In the genomic region with DNA sequence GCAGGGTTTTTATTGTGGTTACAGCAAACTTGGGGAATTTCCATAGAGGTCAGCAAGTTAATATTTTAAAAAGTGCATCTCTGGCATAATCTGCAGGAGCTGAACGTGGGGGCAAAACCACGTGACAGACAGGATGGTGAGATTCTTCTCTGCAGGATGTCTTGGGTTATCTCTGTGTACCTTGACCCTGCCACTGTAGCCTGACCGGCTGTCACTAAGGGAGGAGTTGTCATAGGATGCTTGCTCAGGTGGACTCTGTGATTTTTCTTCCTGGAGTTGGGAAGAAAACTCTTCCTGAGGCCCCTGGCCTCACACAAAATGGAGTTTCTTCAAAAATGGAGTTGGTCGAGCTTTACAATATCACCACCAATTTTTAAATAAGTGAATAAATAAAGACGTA, we compare ENCODE assay signal across 26 mouse cellular contexts. TPM values are rescaled to one million over a fixed set of nuclear protein-coding genes. Genes with fewer than 3 reads are reported as not detected.
DNase-seq lines count a peak whose midpoint lies in the region; ATAC-seq and TF ChIP-seq lines count a peak whose summit lies in the region.
"Had no signal": no experiment of that assay in that cellular context is flagged by ENCODE, and none has a peak within 500 bp of the region (broad histone marks: within the 10 kb centered on the region; RNA-seq: fewer than 3 reads in every experiment).

No protein-coding gene starts in this region.

- H3K4me1 ChIP-seq in intestine, embryonic 15.5 days (replicated peaks): 0 out of 2 replicates have a peak, but pooled peaks cover 3% of the 10 kb centered on the region
- no peaks in the 10 kb centered on the region for H3K4me1 ChIP-seq in intestine, postnatal 0 days (replicated peaks; ENCODE audit: control insufficient read depth, insufficient read depth, low read length)
- H3K4me1 ChIP-seq in kidney, embryonic 16.5 days (ENCODE audit: insufficient read depth, low read length): no peaks in the 10 kb centered on the region
- H3K4me1 ChIP-seq: embryonic facial prominence, embryonic 15.5 days; forebrain, embryonic 12.5 days had no signal

- no peaks in the 10 kb centered on the region for H3K9me3 ChIP-seq in intestine, embryonic 15.5 days
- no peaks in the 10 kb centered on the region for H3K9me3 ChIP-seq in intestine, postnatal 0 days (ENCODE audit: control insufficient read depth)
- no peaks in the 10 kb centered on the region for H3K9me3 ChIP-seq in kidney, embryonic 16.5 days (ENCODE audit: low read length)
- H3K9me3 ChIP-seq: embryonic facial prominence, embryonic 13.5 days; embryonic facial prominence, embryonic 15.5 days; forebrain, embryonic 10.5 days; forebrain, embryonic 12.5 days; G1E had no signal

- no peak overlapping the region for H3K4me2 ChIP-seq in intestine, embryonic 15.5 days (replicated peaks)
- no peak overlapping the region for H3K4me2 ChIP-seq in intestine, postnatal 0 days (replicated peaks; ENCODE audit: low read depth)
- no peak overlapping the region for H3K4me2 ChIP-seq in kidney, embryonic 16.5 days (replicated peaks; ENCODE audit: low read depth, low read length)
- H3K4me2 ChIP-seq: embryonic facial prominence, embryonic 13.5 days; embryonic facial prominence, embryonic 15.5 days; forebrain, embryonic 12.5 days had no signal

- H3K4me3 ChIP-seq in intestine, embryonic 15.5 days (replicated peaks): no peak overlapping the region
- H3K4me3 ChIP-seq in intestine, postnatal 0 days (ENCODE audit: low read depth, low read length): no peak overlapping the region
- H3K4me3 ChIP-seq in kidney, embryonic 16.5 days (ENCODE audit: low read length): no peak overlapping the region
- H3K4me3 ChIP-seq: embryonic facial prominence, embryonic 13.5 days; embryonic facial prominence, embryonic 15.5 days; erythroblast, embryonic 14.5 days; forebrain, embryonic 10.5 days; forebrain, embryonic 12.5 days had no signal

- H3K27me3 ChIP-seq in intestine, embryonic 15.5 days (replicated peaks): no peaks in the 10 kb centered on the region
- no peaks in the 10 kb centered on the region for H3K27me3 ChIP-seq in intestine, postnatal 0 days (replicated peaks; ENCODE audit: control insufficient read depth, insufficient read depth, low read length)
- 0 out of 2 replicates have a peak, but pooled peaks cover 2% of the 10 kb centered on the region for H3K27me3 ChIP-seq in kidney, embryonic 16.5 days (ENCODE audit: insufficient read depth, low read length)
- H3K27me3 ChIP-seq: CH12.LX; embryonic facial prominence, embryonic 13.5 days; embryonic facial prominence, embryonic 15.5 days; forebrain, embryonic 12.5 days had no signal

- no peak for DNase-seq in adrenal gland, adult 2 months
- no peak for DNase-seq in spleen, adult 12 weeks (ENCODE audit: low spot score)
- DNase-seq: adrenal gland, postnatal 10 days; adrenal gland, postnatal 25 days; cerebellum, adult 11 months; cerebellum, adult 18-20 months; cerebellum, adult 8-10 months; cerebellum, adult 9-11 months; cerebellum, postnatal 14 days; cerebellum, postnatal 36 days; embryo, embryonic 11 days had no signal

- no peak overlapping the region for H3K27ac ChIP-seq in intestine, embryonic 15.5 days
- no peak overlapping the region for H3K27ac ChIP-seq in intestine, postnatal 0 days (ENCODE audit: low read depth, low read length)
- H3K27ac ChIP-seq in kidney, embryonic 16.5 days (ENCODE audit: low read length): no peak overlapping the region
- H3K27ac ChIP-seq: embryonic facial prominence, embryonic 13.5 days; embryonic facial prominence, embryonic 15.5 days; forebrain, embryonic 10.5 days; forebrain, embryonic 12.5 days had no signal

- H3K9ac ChIP-seq in intestine, embryonic 15.5 days: no peak overlapping the region
- H3K9ac ChIP-seq in intestine, postnatal 0 days (ENCODE audit: low read depth, low read length): no peak overlapping the region
- H3K9ac ChIP-seq in kidney, embryonic 16.5 days (replicated peaks; ENCODE audit: low read length): no peak overlapping the region
- H3K9ac ChIP-seq: embryonic facial prominence, embryonic 13.5 days; embryonic facial prominence, embryonic 15.5 days; forebrain, embryonic 12.5 days had no signal

- no peak for TF ChIP-seq CTCF in intestine, postnatal 0 days (IDR thresholded peaks at IDR 0.05; ENCODE audit: low read depth)

- ATAC-seq in intestine, embryonic 15.5 days: peak; percentile 77
- ATAC-seq in intestine, postnatal 0 days: peak; percentile 78
- no peak for ATAC-seq in kidney, embryonic 16.5 days (ENCODE audit: low FRiP score, low TSS enrichment)
- ATAC-seq: activated CD4-positive, CD25-positive, alpha-beta regulatory T cell, adult 4 months; CD4-positive, CD25-positive, alpha-beta regulatory T cell, adult 4 months; forebrain, embryonic 14.5 days; forebrain, embryonic 16.5 days; Patski had no signal

- H3K36me3 ChIP-seq in intestine, embryonic 15.5 days: no peaks in the 10 kb centered on the region
- no peaks in the 10 kb centered on the region for H3K36me3 ChIP-seq in intestine, postnatal 0 days (ENCODE audit: control insufficient read depth, insufficient read depth)
- no peaks in the 10 kb centered on the region for H3K36me3 ChIP-seq in kidney, embryonic 16.5 days (ENCODE audit: insufficient read depth, low read length)
- H3K36me3 ChIP-seq: embryonic facial prominence, embryonic 13.5 days; embryonic facial prominence, embryonic 15.5 days; forebrain, embryonic 10.5 days; forebrain, embryonic 12.5 days; G1E had no signal

- 60% methylated on average over 5 of the region's 5 CpGs for WGBS in intestine, embryonic 15.5 days
- 48% methylated on average over 5 of the region's 5 CpGs for WGBS in intestine, postnatal 0 days
- WGBS in kidney, embryonic 16.5 days: 78% methylated on average over 5 of the region's 5 CpGs

RNA-seq across cellular contexts. Expression of a gene that starts 37.3 kb away (rescaled TPM):
- polyA plus RNA-seq in intestine, embryonic 15.5 days (2015; fragmentation: Nextera tagmentation; extraction: Ambion mirVana): 116 and 119 TPM in 2 replicates
- 112 and 118 TPM in 2 replicates for polyA plus RNA-seq in intestine, postnatal 0 days (2015; fragmentation: Nextera tagmentation; extraction: Ambion mirVana)
- 10 to 100 TPM; 67.0 to 76.7 TPM for total RNA-seq in adrenal gland, adult 2 months (2021)
- polyA plus RNA-seq in adrenal gland, adult 2 months (2012; rRNA removed): 68.9 and 71.4 TPM in 2 replicates
- 116 and 124 TPM in 2 replicates for polyA plus RNA-seq in kidney, embryonic 16.5 days (2015; fragmentation: Nextera tagmentation; extraction: Ambion mirVana)

RNA-seq across cellular contexts. Expression of a gene that starts 37.4 kb away (rescaled TPM):
- 35.7 and 39.3 TPM in 2 replicates for polyA plus RNA-seq in intestine, embryonic 15.5 days (2015; fragmentation: Nextera tagmentation; extraction: Ambion mirVana)
- 23.0 and 24.8 TPM in 2 replicates for polyA plus RNA-seq in intestine, postnatal 0 days (2015; fragmentation: Nextera tagmentation; extraction: Ambion mirVana)
- total RNA-seq in adrenal gland, adult 2 months (2021): 10 to 100 TPM; 74.6 to 75.4 TPM
- polyA plus RNA-seq in adrenal gland, adult 2 months (2012; rRNA removed): 122 and 137 TPM in 2 replicates
- polyA plus RNA-seq in kidney, embryonic 16.5 days (2015; fragmentation: Nextera tagmentation; extraction: Ambion mirVana): 51.5 and 54.0 TPM in 2 replicates

RNA-seq across cellular contexts. Expression of a gene that starts 54.0 kb away (rescaled TPM):
- polyA plus RNA-seq in intestine, embryonic 15.5 days (2015; fragmentation: Nextera tagmentation; extraction: Ambion mirVana): 3.4 and 3.9 TPM in 2 replicates
- polyA plus RNA-seq in intestine, postnatal 0 days (2015; fragmentation: Nextera tagmentation; extraction: Ambion mirVana): 2.3 and 2.8 TPM in 2 replicates
- under 1 TPM; 0.49 to 0.97 TPM for total RNA-seq in adrenal gland, adult 2 months (2021)
- polyA plus RNA-seq in adrenal gland, adult 2 months (2012; rRNA removed): 0.22 TPM in 1 of 2 replicates, not detected in the other
- 2.4 and 2.8 TPM in 2 replicates for polyA plus RNA-seq in kidney, embryonic 16.5 days (2015; fragmentation: Nextera tagmentation; extraction: Ambion mirVana)
- polyA plus RNA-seq: erythroblast, embryonic 14.5 days; G1E had no signal
